Mouse (Mus musculus) spleen, postnatal 36 days (tissue): ENCODE measurements around the gene Rnf225.
"Not testable (repeated sequence)": the region's sequence is repeated elsewhere in the genome, so short reads cannot be mapped to it uniquely, and the experiment has no call there.

Source experiments
- DNase-seq, 2 experiments: peaks; one replicate each; pipeline ENCODE4 v3.0.0; 2022; ENCODE audit warnings: low spot score in 2 of 2, mixed read lengths in 1 of 2

Rnf225 gene

GRCm38 (mm10) chr7:12927693-12928589 lies 725 bp downstream of the Rnf225 start:
- DNase-seq = no peak

- no peak for DNase-seq
Observed at GRCm38 (mm10) chr7:12933615-12934140, 6.5 kb downstream of the Rnf225 start.

GRCm38 (mm10) chr7:12934808-12935207 lies 7.6 kb downstream of the Rnf225 start:
- DNase-seq = no peak

GRCm38 (mm10) chr7:12937254-12937803 lies 10.1 kb downstream of the Rnf225 start:
- DNase-seq = not testable (repeated sequence)

- DNase-seq = no peak
Observed at GRCm38 (mm10) chr7:12940599-12940998, 13.4 kb downstream of the Rnf225 start.

- DNase-seq = peak in 1 of 2 experiments; percentile 33
Observed at GRCm38 (mm10) chr7:12943488-12943887, 16.3 kb downstream of the Rnf225 start.

GRCm38 (mm10) chr7:12949032-12949871 lies 22.0 kb downstream of the Rnf225 start:
- peak; percentile 96 to 97 for DNase-seq

- DNase-seq = no peak
Observed at GRCm38 (mm10) chr7:12949872-12950229, 22.6 kb downstream of the Rnf225 start.

GRCm38 (mm10) chr7:12954896-12955295 lies 27.7 kb downstream of the Rnf225 start:
- no peak for DNase-seq

GRCm38 (mm10) chr7:12957511-12957910 lies 30.3 kb downstream of the Rnf225 start:
- DNase-seq = no peak

- no peak for DNase-seq
Observed at GRCm38 (mm10) chr7:12958948-12959347, 31.7 kb downstream of the Rnf225 start.

- DNase-seq = no peak
Observed at GRCm38 (mm10) chr7:12959718-12960117, 32.5 kb downstream of the Rnf225 start.

- DNase-seq = peak; percentile 57 to 74
Observed at GRCm38 (mm10) chr7:12961511-12962141, 34.4 kb downstream of the Rnf225 start.

- peak; percentile 91 to 92 for DNase-seq
Observed at GRCm38 (mm10) chr7:12965678-12966091, 38.5 kb downstream of the Rnf225 start, which contains the start of gene Zfp324. Zfp324 (plus strand) TSS chr7:12965838.

- DNase-seq = peak; percentile 60 to 69
Observed at GRCm38 (mm10) chr7:12966104-12966845, 39.1 kb downstream of the Rnf225 start.

GRCm38 (mm10) chr7:12970906-12971305 lies 43.7 kb downstream of the Rnf225 start:
- DNase-seq = no peak

- DNase-seq = peak; percentile 99
Observed at GRCm38 (mm10) chr7:12977682-12978389, 50.6 kb downstream of the Rnf225 start, which contains the start of gene Zfp446. Zfp446 (plus strand) TSS chr7:12977848.

- DNase-seq = no peak
Observed at GRCm38 (mm10) chr7:12978931-12979722, 51.9 kb downstream of the Rnf225 start.

GRCm38 (mm10) chr7:12979776-12980175 lies 52.6 kb downstream of the Rnf225 start:
- no peak for DNase-seq
